Mouse (Mus musculus) embryo, embryonic 9.5 days (tissue): ENCODE data around the gene Tmem30c.

Source experiments
- DNase-seq: peaks from one replicate; pipeline ENCODE4 v3.0.0-alpha.2; 2017; ENCODE audit errors: extremely low spot score

The Tmem30c gene

DNA sequence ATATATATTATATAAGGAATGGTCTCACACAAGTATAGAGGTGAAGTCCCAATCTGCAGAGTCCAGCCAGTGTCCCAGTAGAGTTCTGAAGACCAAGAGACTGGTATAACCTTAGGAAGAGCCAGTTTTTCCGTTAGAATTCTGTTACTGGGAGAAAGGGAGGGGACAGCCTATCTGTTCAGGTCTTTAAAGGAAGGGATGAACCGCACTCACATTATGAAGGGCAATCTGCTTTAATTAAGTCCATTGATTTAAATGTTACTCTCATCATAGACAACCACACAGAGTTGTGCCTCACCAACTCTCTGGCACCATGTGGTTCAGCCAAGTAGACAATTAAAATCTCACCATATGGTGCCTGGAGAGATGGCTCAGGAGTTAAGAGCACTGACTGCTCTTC is at the start of gene Tmem30c:
Tmem30c (minus strand) TSS at position 101 of the 400 bp plus-strand sequence.
- DNase-seq = no peak

DNA sequence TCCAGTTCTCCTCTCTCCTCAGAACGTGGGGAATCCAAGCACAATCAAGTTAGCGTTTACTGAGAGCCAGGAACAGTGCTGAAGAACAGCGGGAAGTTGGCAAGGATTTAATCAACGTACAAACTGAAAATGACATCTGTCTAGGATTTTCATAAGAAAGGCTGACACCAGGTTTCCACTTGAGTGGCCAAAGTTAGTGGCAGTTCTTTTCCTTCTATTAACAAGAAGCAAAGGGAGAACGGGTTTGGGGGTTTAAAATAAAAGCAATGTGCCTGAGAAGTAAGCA is 47.9 kb upstream of the Tmem30c start:
- no peak for DNase-seq

DNA sequence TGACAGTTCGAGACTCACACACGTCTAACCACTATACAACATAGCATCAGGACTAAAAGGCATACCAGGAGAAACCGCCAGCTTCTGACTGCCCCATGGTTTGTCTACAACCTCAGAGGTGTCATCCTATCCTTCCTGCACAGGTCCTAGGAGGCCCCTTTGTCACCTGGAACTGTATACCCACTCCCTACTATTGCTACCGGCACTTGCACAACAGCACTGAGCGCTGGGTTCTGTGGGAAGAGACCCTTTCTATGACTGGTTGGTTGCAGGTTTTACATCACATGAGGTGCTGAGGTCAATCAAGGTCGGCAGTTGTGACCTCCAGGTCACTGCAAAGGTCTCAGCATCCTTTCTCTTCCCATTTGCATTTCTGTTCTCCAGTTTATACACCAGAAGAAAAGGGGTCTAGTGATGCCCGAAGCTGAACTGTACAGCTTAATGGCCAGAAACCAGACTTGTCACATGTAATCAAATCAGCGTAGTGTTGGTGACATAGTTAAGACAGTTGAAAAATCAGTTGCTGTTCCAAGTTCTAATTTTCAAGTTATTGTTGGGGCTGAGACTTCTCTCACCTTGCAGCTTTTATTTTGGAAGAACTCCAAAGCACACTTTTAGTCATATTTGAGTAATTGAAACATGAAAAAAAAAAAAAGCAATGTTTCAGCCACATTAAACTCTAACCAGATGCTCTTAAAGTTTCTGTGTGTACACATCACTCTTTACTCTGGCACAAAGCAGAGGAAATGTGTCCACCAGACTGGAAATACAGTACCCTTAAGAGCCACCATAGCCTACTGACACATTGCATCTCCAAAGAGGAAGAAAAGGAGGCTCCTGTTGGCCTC is 47.3 kb upstream of the Tmem30c start:
- DNase-seq = no peak

DNA sequence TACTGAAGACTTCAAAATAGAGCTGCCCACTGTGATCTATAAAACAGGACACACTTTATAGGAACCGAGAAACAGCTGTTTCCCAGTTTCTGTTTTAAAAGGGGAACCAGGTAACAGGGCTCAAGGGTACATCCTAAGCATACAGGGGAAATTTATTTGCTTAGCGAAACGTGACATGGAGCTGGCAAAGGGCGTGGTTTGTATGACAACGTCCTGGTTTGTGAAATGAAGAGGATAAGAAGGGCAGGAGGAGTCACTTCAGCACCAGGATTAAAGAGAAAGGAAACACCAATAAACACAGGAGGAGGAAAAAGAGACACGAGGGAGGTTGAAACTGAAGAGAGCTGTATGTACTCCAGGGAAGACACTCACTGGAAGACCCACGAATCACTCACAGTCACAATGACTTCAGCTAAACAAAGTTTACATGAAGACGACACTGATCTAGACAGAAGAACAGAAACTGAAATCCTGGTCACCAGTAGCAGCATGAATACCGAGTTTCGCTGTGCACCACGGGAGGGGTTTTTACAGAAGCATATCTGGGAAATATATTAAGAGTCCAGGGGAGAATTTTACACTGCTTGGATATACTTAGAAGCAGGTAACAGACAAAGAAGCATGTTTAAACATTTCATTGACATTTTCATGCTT is 44.2 kb upstream of the Tmem30c start:
- DNase-seq = no peak

DNA sequence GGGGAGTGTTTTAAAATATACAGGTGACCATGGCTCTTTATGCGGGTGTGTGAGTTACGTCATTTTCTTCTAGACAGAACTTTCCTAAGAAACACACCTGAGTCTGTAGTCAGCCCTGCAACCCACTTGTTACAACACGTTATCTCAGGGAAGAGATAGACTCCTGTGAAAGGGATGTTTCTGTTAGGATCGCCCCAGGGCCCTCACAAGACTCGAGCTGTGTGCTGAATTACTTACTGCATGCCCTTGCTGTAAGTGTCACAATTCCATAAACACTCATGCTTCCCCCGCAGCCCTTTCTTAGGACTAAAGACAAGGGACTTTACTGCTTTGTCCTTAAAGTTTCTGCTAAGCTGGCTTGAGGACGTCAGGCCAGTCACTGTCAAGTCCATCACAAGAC is 39.6 kb upstream of the Tmem30c start:
- DNase-seq = no peak

GRCm38 (mm10) chr16:57330111-57330510 is 37.4 kb upstream of the Tmem30c start:
- no peak for DNase-seq

- DNase-seq = no peak
Measured at GRCm38 (mm10) chr16:57329028-57329427, 36.4 kb upstream of the Tmem30c start.

- DNase-seq = no peak
Measured at GRCm38 (mm10) chr16:57326996-57327395, 34.3 kb upstream of the Tmem30c start.

DNA sequence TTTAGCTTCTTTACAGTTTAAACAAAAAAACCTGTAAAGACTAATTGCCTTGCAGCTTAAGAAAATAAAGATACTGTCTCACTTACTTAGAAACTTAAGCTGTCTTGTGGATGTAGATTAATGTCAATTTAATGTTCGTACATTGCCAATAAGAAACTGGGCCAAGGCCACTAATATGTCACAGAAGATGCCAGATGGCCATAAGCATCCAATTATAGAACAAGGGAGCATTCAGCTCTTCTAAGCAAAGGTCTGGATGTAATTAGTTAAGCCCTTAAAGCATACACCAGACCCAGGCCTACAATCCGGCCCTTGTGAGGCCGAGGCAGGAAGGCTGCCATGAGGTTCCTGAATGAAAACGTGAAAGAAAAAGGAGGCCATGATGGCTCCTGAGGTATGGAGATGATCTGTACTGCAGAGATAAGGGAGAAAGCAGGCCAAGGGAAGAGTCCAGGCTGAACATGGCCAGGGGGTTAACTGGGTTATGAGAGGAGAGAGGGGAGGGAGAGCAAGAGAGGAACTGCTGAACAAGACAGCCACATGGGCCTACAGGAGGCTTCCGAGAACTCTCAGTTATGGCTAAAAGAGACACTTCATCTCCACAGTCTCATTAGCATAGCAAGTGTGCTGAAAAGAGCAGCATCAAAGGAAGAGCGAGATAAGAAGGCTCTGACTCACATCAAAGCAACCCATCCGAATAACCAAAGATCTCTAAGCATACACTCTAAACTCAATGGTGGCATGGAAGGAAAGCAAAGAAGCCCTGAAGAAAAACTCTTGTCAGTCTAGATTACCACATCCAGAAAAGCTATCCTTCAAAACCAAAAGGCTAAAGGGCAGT is 26.8 kb upstream of the Tmem30c start:
- DNase-seq = no peak

- DNase-seq = no peak
Measured at GRCm38 (mm10) chr16:57318637-57319125, 26.0 kb upstream of the Tmem30c start.

- no peak for DNase-seq
Measured at GRCm38 (mm10) chr16:57317882-57318636, 25.4 kb upstream of the Tmem30c start.

DNA sequence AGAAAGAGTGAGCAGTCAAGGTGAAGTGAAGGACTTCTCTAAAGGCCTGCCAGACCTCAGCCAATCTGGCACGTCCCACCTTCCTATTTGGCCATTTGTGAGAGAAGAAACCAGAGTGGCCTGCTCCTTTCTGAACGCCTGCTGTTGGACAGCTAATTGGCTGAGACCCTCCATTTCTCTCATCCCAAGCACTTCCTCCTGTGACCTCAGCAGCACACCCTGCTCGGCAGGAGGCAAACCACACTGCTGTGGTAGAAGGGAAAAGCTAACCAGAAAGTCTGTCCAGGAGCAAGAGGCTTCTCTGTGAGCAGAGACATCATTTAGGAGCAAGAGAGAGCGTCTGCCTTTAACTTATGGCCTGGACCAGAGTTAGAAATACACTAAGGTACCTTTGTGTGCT is 24.5 kb upstream of the Tmem30c start:
- DNase-seq = no peak

- DNase-seq = no peak
Measured at GRCm38 (mm10) chr16:57315026-57315425, 22.4 kb upstream of the Tmem30c start.

DNA sequence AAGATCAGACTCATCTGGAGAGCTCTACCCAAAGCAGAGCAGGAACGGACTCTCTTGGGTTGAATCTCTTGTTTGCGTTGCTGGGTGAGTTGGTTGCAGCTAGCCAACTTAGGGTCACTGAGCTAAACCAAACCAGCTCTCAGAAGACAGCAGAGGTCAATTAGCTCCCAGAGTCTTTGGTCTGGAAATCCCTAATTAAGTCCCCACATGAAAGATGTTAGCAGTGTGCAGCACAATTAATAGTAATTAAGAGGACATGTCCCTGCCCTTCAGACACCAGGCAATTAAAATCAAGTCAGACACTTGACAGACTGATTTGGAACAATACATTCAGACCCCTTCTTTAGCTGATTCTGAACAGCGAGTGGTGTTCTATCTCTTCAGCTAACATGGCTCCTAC is 21.6 kb upstream of the Tmem30c start:
- DNase-seq = no peak

- DNase-seq = no peak
Measured at GRCm38 (mm10) chr16:57313487-57313886, 20.8 kb upstream of the Tmem30c start.

DNA sequence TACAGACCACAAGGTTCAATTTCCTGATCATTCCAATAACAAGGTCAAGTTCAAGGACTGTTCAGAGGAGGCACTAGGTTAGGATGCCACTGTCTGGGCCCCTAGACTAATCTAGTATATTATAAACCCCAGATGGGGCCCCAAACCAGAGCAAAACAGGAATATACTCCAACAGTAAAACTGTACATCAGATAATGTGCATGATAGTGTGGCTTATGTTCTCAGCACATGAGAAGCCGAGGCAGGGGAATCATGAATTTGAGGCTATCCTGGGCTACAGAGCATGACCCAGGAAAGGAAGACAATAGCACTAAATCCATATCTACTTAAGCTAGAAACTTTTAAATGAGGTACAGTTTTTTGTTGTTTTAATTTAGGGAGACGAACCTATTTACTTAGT is 19.5 kb upstream of the Tmem30c start:
- DNase-seq = no peak

DNA sequence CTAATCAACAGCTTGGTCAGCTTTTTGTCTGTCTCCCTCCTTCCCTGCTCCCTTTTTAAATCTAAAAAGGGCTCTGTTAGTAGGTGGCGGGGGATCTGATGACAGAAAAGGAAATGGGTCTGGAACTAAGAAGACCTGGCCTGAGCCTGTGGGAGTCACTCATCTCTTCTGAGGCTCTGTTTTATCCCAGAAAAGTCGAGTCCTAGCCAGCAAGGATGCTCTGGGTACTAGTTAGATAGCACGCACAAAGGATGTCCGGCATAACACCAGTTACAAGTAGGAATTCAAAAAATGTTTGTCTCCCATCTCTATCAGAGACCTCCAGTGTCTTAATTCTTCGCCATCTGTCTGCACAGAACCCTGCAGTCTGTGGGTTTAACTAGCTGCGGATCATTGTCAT is 12.8 kb upstream of the Tmem30c start:
- no peak for DNase-seq

- no peak for DNase-seq
Measured at GRCm38 (mm10) chr16:57303716-57304115, 11.1 kb upstream of the Tmem30c start.

- no peak for DNase-seq
Measured at GRCm38 (mm10) chr16:57302792-57303698, 10.4 kb upstream of the Tmem30c start.

DNA sequence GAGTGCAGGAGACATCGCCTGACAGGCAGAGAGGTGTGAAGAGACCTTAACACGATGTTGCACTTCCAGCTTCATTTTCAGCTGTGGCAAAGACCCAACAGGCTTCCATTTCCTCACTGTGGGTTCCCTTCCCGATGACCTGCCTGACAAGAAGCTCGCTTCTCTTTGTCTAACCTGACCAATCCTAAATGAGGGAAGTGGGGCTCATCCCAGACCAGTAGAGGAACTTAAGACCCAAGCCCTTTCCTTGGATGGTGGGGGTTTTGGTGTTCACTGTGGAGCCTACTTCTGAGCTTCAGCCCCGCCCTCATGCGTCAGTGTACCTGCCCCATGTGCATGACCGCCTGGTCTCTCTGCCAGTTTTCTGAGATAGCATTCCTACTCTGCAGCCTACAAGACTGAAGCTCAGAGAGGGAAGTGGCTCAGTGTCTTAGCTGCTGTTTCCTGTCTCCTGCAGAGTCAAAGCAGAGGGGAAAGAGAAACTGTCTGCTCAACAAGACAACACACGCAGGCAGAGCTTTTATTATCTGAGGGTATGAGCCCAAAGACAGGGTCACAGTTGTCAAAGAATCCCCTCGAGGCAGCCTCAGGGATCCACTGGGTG is 8.9 kb upstream of the Tmem30c start:
- DNase-seq = no peak
